Mouse (Mus musculus) spleen, adult 2 months (tissue): ENCODE data around the gene Rcsd1. TPM values are rescaled to one million over a fixed set of nuclear protein-coding genes. Genes with fewer than 3 reads are reported as not detected.
A peak's percentile ranks its signal among the peaks of the same experiment; 100 is the strongest.

Experiments
- DNase-seq, 2 experiments: peaks; one replicate each; pipeline versions ENCODE4 v3.0.0 to v3.0.0-alpha.2; 2012 to 2021; ENCODE audit warnings: low spot score in 2 of 2, low read depth in 1 of 2
- H3K27ac ChIP-seq: fragments of 200-500 bp; 2 replicates; pipeline ENCODE4 v1.5.1; 2012; ENCODE audit warnings: low read length, inconsistent platforms; ENCODE audit not compliant: insufficient read depth
- H3K27me3 ChIP-seq: fragments of 200-500 bp; 2 replicates; pipeline ENCODE4 v1.6.1; 2012; ENCODE audit warnings: mild to moderate bottlenecking, moderate library complexity, low read length, inconsistent platforms; ENCODE audit not compliant: control insufficient read depth, insufficient read depth
- H3K36me3 ChIP-seq: fragments of 200-500 bp; 2 replicates; pipeline ENCODE4 v1.6.1; 2012; ENCODE audit warnings: mild to moderate bottlenecking, low read length, inconsistent platforms; ENCODE audit not compliant: control insufficient read depth, insufficient read depth
- H3K4me1 ChIP-seq: fragments of 200-500 bp; 2 replicates; pipeline ENCODE4 v1.6.1; 2011; ENCODE audit warnings: inconsistent platforms; ENCODE audit not compliant: control insufficient read depth, insufficient read depth, insufficient read length
- H3K4me3 ChIP-seq: fragments of 200-500 bp; 2 replicates; pipeline ENCODE4 v1.5.1; 2011; ENCODE audit warnings: mild to moderate bottlenecking, inconsistent platforms; ENCODE audit not compliant: insufficient read depth, insufficient read length; ENCODE audit errors: extremely low read depth
- CTCF ChIP-seq: fragments of 200-500 bp; IDR thresholded peaks from 2 replicates; pipeline ENCODE4 v1.5.1; 2011; ENCODE audit warnings: mild to moderate bottlenecking, inconsistent platforms; ENCODE audit not compliant: insufficient read depth, insufficient read length, insufficient replicate concordance; ENCODE audit errors: extremely low read depth
- POLR2A ChIP-seq: fragments of 200-500 bp; IDR thresholded peaks from 2 replicates; pipeline ENCODE4 v1.6.1; 2011; ENCODE audit warnings: low read depth, low read length, inconsistent platforms
- WGBS: fragments of 180-500 bp; shearing (Covaris S2); methylation state at CpG from one replicate; pipeline ENCODE4 v1.1.7; 2018; 5-methylcytosine and 5-hydroxymethylcytosine counted together
- polyA plus RNA-seq: library from polyadenylated mRNA; depleted of rRNA; stranded (reverse); fragments of >200 nt; gene quantifications from 2 replicates; pipeline ENCODE4 v1.2.3, GENCODE M21; 2012

Rcsd1 gene
- polyA plus RNA-seq, 1 experiment: 68.3 TPM

- Histone ChIP-seq H3K27me3 (no peaks in the 10 kb centered on the region), H3K4me1 (peaks cover 18% of the 10 kb centered on the region), H3K36me3 (peaks cover 37% of the 10 kb centered on the region), H3K27ac (0 out of 2 replicates have a peak overlapping the region, but pooled peaks have one; percentile 3), H3K4me3 (no peak overlapping the region)
- no peak for TF ChIP-seq CTCF
- TF ChIP-seq POLR2A: no peak
- 74% methylated on average over 6 of the region's 6 CpGs for WGBS
- no peak for DNase-seq
Observed at GRCm38 (mm10) chr1:165666944-165667343, 42.6 kb downstream of the Rcsd1 start.

DNA sequence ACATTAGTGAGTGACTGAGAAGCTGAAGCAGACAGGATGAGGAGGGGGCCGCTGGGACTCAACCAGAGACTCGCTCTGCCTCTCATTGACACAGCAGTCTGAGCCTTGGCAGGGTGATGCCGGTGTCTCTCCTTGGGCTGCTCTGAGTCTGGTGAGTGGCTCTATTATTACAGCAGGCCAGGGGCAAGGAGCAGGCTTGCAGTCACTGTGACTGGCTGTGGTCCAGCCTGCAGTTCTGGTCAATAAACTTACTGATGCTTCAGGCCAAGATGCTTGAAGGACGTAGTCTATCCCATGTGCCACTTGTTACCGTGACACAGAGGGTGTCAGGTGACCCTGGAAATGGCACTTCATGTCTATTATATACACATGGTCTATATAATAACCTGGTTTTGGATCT lies 43.8 kb downstream of the Rcsd1 start:
- no peak for DNase-seq
- Histone ChIP-seq H3K27me3 (no peaks in the 10 kb centered on the region), H3K36me3 (peaks cover 40% of the 10 kb centered on the region), H3K4me1 (peaks cover 18% of the 10 kb centered on the region), H3K4me3 (no peak overlapping the region), H3K27ac (no peak overlapping the region)
- TF ChIP-seq CTCF (no peak), POLR2A (no peak)
- 93% methylated on average over 5 of the region's 5 CpGs for WGBS

- peak in 1 of 2 experiments; percentile 37 for DNase-seq
- TF ChIP-seq CTCF: no peak
- TF ChIP-seq POLR2A: no peak
- H3K27ac ChIP-seq: peak overlapping the region; percentile 69
- H3K36me3 ChIP-seq: peaks cover 53% of the 10 kb centered on the region
- WGBS: 65% methylated on average over 16 of the region's 16 CpGs
- H3K27me3 ChIP-seq: no peaks in the 10 kb centered on the region
- H3K4me1 ChIP-seq: peaks cover 18% of the 10 kb centered on the region
- H3K4me3 ChIP-seq: no peak overlapping the region
Observed at GRCm38 (mm10) chr1:165663277-165663676, 46.3 kb downstream of the Rcsd1 start.

DNA sequence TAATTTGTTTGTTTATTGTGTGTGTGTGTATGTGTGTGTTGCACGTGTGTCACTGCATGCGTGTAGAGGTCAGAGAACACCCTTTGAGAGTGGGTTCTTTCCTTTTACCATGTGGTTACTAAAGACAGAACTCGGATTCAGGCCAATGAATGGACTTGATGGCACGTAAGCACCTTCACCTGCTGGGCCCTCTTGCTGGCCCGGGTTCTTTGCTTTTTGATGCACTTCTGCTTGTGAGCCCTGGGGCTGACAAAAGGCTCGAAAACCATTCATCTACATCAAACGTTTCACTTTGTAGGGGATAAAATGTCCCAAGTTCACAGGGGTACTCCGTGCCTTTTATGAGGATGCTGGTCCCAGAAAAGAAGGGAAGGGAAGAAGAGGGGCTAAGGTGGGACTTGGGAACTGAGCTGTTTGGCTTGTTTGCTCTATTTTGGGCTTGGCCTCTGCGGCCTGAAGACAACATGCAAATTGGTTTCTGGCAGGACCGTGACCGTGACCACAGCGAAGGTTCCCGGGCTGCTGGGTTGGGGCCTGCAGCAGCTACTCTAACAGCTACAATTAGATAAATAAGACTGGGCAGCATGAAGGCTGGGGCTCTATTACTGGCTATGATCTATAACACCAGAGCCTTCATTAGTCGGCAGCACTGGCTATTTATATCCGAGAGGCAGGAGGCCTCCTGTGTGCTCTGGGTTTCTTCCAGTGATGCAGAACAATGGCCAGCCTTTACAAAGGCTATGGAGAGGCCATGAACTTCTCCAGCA lies 46.9 kb downstream of the Rcsd1 start:
- TF ChIP-seq POLR2A (no peak), CTCF (no peak)
- H3K4me3 ChIP-seq: no peak overlapping the region
- peaks cover 18% of the 10 kb centered on the region for H3K4me1 ChIP-seq
- peaks cover 56% of the 10 kb centered on the region for H3K36me3 ChIP-seq
- H3K27me3 ChIP-seq: no peaks in the 10 kb centered on the region
- peak overlapping the region; percentile 69 for H3K27ac ChIP-seq
- WGBS: 68% methylated on average over 15 of the region's 15 CpGs
- peak in 1 of 2 experiments; percentile 42 for DNase-seq

DNA sequence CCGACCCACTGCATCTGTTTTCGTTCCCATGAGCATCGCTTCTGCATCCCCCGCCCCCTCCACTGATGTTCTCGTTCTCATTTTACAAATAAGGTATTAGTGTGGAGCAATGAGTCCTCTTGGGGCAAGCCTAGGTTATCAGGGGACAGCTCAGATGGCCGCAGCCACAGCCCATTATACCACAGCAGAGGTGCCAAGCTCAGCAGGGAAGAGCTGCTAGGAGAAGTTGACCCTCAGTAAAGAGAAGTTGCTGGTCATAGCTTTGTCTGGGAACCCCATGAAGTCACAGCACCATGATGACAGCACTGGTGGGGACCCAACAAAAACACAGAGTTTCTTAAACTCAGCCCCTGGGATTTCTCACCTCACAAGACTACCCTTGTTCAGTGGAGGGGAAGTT lies 47.8 kb downstream of the Rcsd1 start:
- Histone ChIP-seq H3K27ac (no peak overlapping the region), H3K4me1 (peaks cover 15% of the 10 kb centered on the region), H3K36me3 (peaks cover 57% of the 10 kb centered on the region), H3K27me3 (no peaks in the 10 kb centered on the region), H3K4me3 (no peak overlapping the region)
- no peak for DNase-seq
- 81% methylated on average over 6 of the region's 6 CpGs for WGBS
- no peak for TF ChIP-seq POLR2A
- TF ChIP-seq CTCF: no peak

- H3K4me1 ChIP-seq: peaks cover 15% of the 10 kb centered on the region
- no peaks in the 10 kb centered on the region for H3K27me3 ChIP-seq
- H3K4me3 ChIP-seq: no peak overlapping the region
- DNase-seq: no peak
- 71% methylated on average over 3 of the region's 3 CpGs for WGBS
- peaks cover 58% of the 10 kb centered on the region for H3K36me3 ChIP-seq
- H3K27ac ChIP-seq: no peak overlapping the region; the same call in 1 of the 2 replicates
- TF ChIP-seq POLR2A: no peak
- TF ChIP-seq CTCF: no peak
Observed at GRCm38 (mm10) chr1:165661191-165661590, 48.4 kb downstream of the Rcsd1 start.

- peaks cover 15% of the 10 kb centered on the region for H3K4me1 ChIP-seq
- 48% methylated on average over 4 of the region's 4 CpGs for WGBS
- TF ChIP-seq CTCF (peak; percentile 31; the same call in 1 of the 2 replicates), POLR2A (no peak)
- no peak overlapping the region for H3K4me3 ChIP-seq
- peak in 1 of 2 experiments; percentile 46 for DNase-seq
- H3K27ac ChIP-seq: no peak overlapping the region
- no peaks in the 10 kb centered on the region for H3K27me3 ChIP-seq
- peaks cover 59% of the 10 kb centered on the region for H3K36me3 ChIP-seq
Observed at GRCm38 (mm10) chr1:165660774-165661173, 48.8 kb downstream of the Rcsd1 start.

DNA sequence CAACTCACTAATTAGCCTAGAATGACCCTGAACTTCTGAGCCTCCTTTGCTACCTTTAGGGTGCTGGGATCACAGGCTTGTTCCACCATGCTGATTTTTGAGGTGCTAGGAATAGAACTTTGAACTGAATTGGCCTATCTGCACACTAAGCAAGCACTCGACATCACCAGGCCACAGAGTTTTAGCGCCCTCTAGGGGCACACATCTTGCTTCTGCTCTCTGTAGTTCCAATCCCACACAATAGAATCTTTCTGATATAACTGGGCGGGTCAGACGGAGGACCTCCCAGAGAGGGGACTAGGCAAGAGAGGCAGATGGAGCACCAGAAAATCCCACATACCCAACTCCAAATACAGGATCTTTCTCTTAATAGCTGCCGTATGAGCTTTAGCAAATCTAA lies 51.0 kb downstream of the Rcsd1 start:
- TF ChIP-seq POLR2A: no peak
- TF ChIP-seq CTCF: peak; percentile 44; the same call in 1 of the 2 replicates
- H3K27me3 ChIP-seq: no peaks in the 10 kb centered on the region
- DNase-seq: peak in 1 of 2 experiments; percentile 50
- WGBS: 55% methylated on average over 5 of the region's 5 CpGs
- no peak overlapping the region for H3K27ac ChIP-seq
- H3K4me3 ChIP-seq: no peak overlapping the region
- H3K4me1 ChIP-seq: peaks cover 9% of the 10 kb centered on the region
- peaks cover 64% of the 10 kb centered on the region for H3K36me3 ChIP-seq
